ENCODE assay signal across 8 mouse cellular contexts in genomic region chr11:104571373-104571772, GRCm38 (mm10). TPM values are rescaled to one million over a fixed set of nuclear protein-coding genes. Genes with fewer than 3 reads are reported as not detected.
DNase-seq lines count a peak whose midpoint lies in the region; ATAC-seq and TF ChIP-seq lines count a peak whose summit lies in the region.
"Not testable (repeated sequence)": the region's sequence is repeated elsewhere in the genome, so short reads cannot be mapped to it uniquely, and the experiment has no call there.

No protein-coding gene starts in this region.

- H3K4me1 ChIP-seq in ES-Bruce4 (ENCODE audit: control insufficient read depth, insufficient read depth, low read length); forebrain, embryonic 13.5 days; heart, embryonic 16.5 days (ENCODE audit: control insufficient read depth, insufficient read depth, low read length); liver, adult 2 months (ENCODE audit: control insufficient read depth, insufficient read depth, low read length); midbrain, embryonic 10.5 days: not testable (repeated sequence)
- 0 out of 2 replicates have a peak, but pooled peaks cover 14% of the 10 kb centered on the region for H3K4me1 ChIP-seq in kidney, embryonic 15.5 days

- TF ChIP-seq EP300 in ES-Bruce4 (IDR thresholded peaks at IDR 0.05; ENCODE audit: insufficient read depth, low read depth, low read length): not testable (repeated sequence)

- peak; percentile 78 to 81 for DNase-seq in cerebellum, postnatal 10 days
- peak; percentile 35 for DNase-seq in liver, adult 2 months (ENCODE audit: extremely low read depth, low read depth, low spot score)
- peak; percentile 53 for DNase-seq in midbrain, embryonic 10.5 days (ENCODE audit: low spot score)
- peak; percentile 61 to 67 for DNase-seq in right cerebral cortex, postnatal 10 days (ENCODE audit: low spot score in 2 of 2)

- H3K27ac ChIP-seq in ES-Bruce4 (ENCODE audit: insufficient read depth, low read length); forebrain, embryonic 13.5 days; heart, embryonic 16.5 days (ENCODE audit: low read length); kidney, embryonic 15.5 days; liver, adult 2 months (replicated peaks; ENCODE audit: insufficient read depth, low read depth, low read length); midbrain, embryonic 10.5 days (replicated peaks): not testable (repeated sequence)

- peak; percentile 45; the same call in 1 of the 2 replicates for ATAC-seq in forebrain, embryonic 13.5 days
- ATAC-seq in heart, embryonic 16.5 days (replicated peaks; ENCODE audit: extremely low read depth, insufficient read depth, low FRiP score): not testable (repeated sequence)
- ATAC-seq in kidney, embryonic 15.5 days (replicated peaks; ENCODE audit: low FRiP score): 0 out of 2 replicates have a peak, but pooled peaks have one; percentile 54

- not testable (repeated sequence) for H3K27me3 ChIP-seq in ES-Bruce4 (ENCODE audit: control insufficient read depth, insufficient read depth, low read length, poor library complexity, severe bottlenecking); heart, embryonic 16.5 days (ENCODE audit: control insufficient read depth, insufficient read depth, low read length); kidney, embryonic 15.5 days; liver, adult 2 months (ENCODE audit: control insufficient read depth, insufficient read depth, low read length)
- H3K27me3 ChIP-seq in forebrain, embryonic 13.5 days: peaks cover 11% of the 10 kb centered on the region; the same call in 1 of the 2 replicates
- H3K27me3 ChIP-seq in midbrain, embryonic 10.5 days (ENCODE audit: low read depth, poor library complexity, severe bottlenecking): peaks cover 20% of the 10 kb centered on the region

- H3K4me3 ChIP-seq in ES-Bruce4 (ENCODE audit: low read depth, low read length): peak overlapping the region; percentile 64
- peak overlapping the region; percentile 32 for H3K4me3 ChIP-seq in forebrain, embryonic 13.5 days
- H3K4me3 ChIP-seq in heart, embryonic 16.5 days (ENCODE audit: low read length): peak overlapping the region; percentile 44
- H3K4me3 ChIP-seq in kidney, embryonic 15.5 days (replicated peaks): peak overlapping the region; percentile 43
- peak overlapping the region; percentile 48; the same call in 1 of the 2 replicates for H3K4me3 ChIP-seq in liver, adult 2 months (ENCODE audit: insufficient read depth, low read depth, low read length)
- H3K4me3 ChIP-seq in midbrain, embryonic 10.5 days: peak overlapping the region; percentile 51

- under 1% methylated on average over 28 of the region's 28 CpGs for WGBS in forebrain, embryonic 13.5 days
- WGBS in heart, embryonic 16.5 days: 4% methylated on average over 28 of the region's 28 CpGs
- WGBS in kidney, embryonic 15.5 days: 1% methylated on average over 28 of the region's 28 CpGs
- WGBS in liver, adult 2 months: 2% methylated on average over 28 of the region's 28 CpGs
- 2% methylated on average over 28 of the region's 28 CpGs for WGBS in midbrain, embryonic 10.5 days

- not testable (repeated sequence) for H3K79me2 ChIP-seq in liver, adult 2 months (ENCODE audit: control insufficient read depth, insufficient read depth, low read length)

- not testable (repeated sequence) for TF ChIP-seq POLR2A in ES-Bruce4 (IDR thresholded peaks at IDR 0.05; ENCODE audit: insufficient read depth, low read length); liver, adult 2 months (IDR thresholded peaks at IDR 0.05; ENCODE audit: extremely low read depth, insufficient read depth, low read length)

- peak overlapping the region; percentile 65; the same call in 1 of the 2 replicates for H3K9ac ChIP-seq in ES-Bruce4 (ENCODE audit: low read depth, poor library complexity, severe bottlenecking)
- not testable (repeated sequence) for H3K9ac ChIP-seq in forebrain, embryonic 13.5 days
- peak overlapping the region; percentile 59 for H3K9ac ChIP-seq in heart, embryonic 16.5 days (ENCODE audit: low read length)
- peak overlapping the region; percentile 29; the same call in 1 of the 2 replicates for H3K9ac ChIP-seq in kidney, embryonic 15.5 days
- peak overlapping the region; percentile 18 for H3K9ac ChIP-seq in liver, adult 2 months (ENCODE audit: low read depth, low read length)

- H3K36me3 ChIP-seq in ES-Bruce4 (ENCODE audit: control insufficient read depth, insufficient read depth, low read length, poor library complexity, severe bottlenecking); forebrain, embryonic 13.5 days (ENCODE audit: poor library complexity, severe bottlenecking); heart, embryonic 16.5 days (ENCODE audit: control insufficient read depth, insufficient read depth); kidney, embryonic 15.5 days; liver, adult 2 months (ENCODE audit: control insufficient read depth, insufficient read depth, low read length); midbrain, embryonic 10.5 days: not testable (repeated sequence)

- TF ChIP-seq CTCF in ES-Bruce4 (IDR thresholded peaks at IDR 0.05; ENCODE audit: low read depth, low read length); liver, adult 2 months (IDR thresholded peaks at IDR 0.05; ENCODE audit: low read depth, low read length): not testable (repeated sequence)

- peak overlapping the region; percentile 62 for H3K4me2 ChIP-seq in forebrain, embryonic 13.5 days
- H3K4me2 ChIP-seq in heart, embryonic 16.5 days (ENCODE audit: low read depth, low read length): peak overlapping the region; percentile 73
- peak overlapping the region; percentile 83 for H3K4me2 ChIP-seq in kidney, embryonic 15.5 days

- H3K9me3 ChIP-seq in ES-Bruce4 (replicated peaks; ENCODE audit: control insufficient read depth, insufficient read depth, low read length, poor library complexity, severe bottlenecking); forebrain, embryonic 13.5 days (replicated peaks); heart, embryonic 16.5 days (replicated peaks; ENCODE audit: control insufficient read depth, low read length); kidney, embryonic 15.5 days (replicated peaks); midbrain, embryonic 10.5 days (replicated peaks): not testable (repeated sequence)

RNA-seq across cellular contexts. Expression of gene Myl4, which starts 20.9 kb away (rescaled TPM):
- polyA plus RNA-seq in ES-Bruce4 (2011; ENCODE audit: insufficient read depth, insufficient read length, low read depth, missing spikeins): 3.8 and 4.3 TPM in 2 replicates
- 1.2 and 2.8 TPM in 2 replicates for polyA plus RNA-seq in forebrain, embryonic 13.5 days (2015; fragmentation: Nextera tagmentation; extraction: Ambion mirVana)
- 1,596 and 1,841 TPM in 2 replicates for polyA plus RNA-seq in heart, embryonic 16.5 days (2015; fragmentation: Nextera tagmentation; extraction: Ambion mirVana)
- polyA plus RNA-seq in kidney, embryonic 15.5 days (2015; fragmentation: Nextera tagmentation; extraction: Ambion mirVana): 16.9 and 29.9 TPM in 2 replicates
- 0.65 and 0.67 TPM in 2 replicates for total RNA-seq in liver, adult 2 months (2014; rRNA removed)
- polyA plus RNA-seq in liver, adult 2 months (2012; rRNA removed): 0.45 and 0.72 TPM in 2 replicates
- 0.94 and 1.2 TPM in 2 replicates for polyA plus RNA-seq in midbrain, embryonic 10.5 days (2016; fragmentation: Nextera tagmentation; extraction: Ambion mirVana)

RNA-seq across cellular contexts. Expression of gene Cdc27, which starts 21.0 kb away (rescaled TPM):
- polyA plus RNA-seq in ES-Bruce4 (2011; ENCODE audit: insufficient read depth, insufficient read length, low read depth, missing spikeins): 92.9 and 95.2 TPM in 2 replicates
- 43.7 and 51.4 TPM in 2 replicates for polyA plus RNA-seq in forebrain, embryonic 13.5 days (2015; fragmentation: Nextera tagmentation; extraction: Ambion mirVana)
- 30.3 and 33.9 TPM in 2 replicates for polyA plus RNA-seq in heart, embryonic 16.5 days (2015; fragmentation: Nextera tagmentation; extraction: Ambion mirVana)
- 38.2 and 43.3 TPM in 2 replicates for polyA plus RNA-seq in kidney, embryonic 15.5 days (2015; fragmentation: Nextera tagmentation; extraction: Ambion mirVana)
- total RNA-seq in liver, adult 2 months (2014; rRNA removed): 12.9 and 13.3 TPM in 2 replicates
- polyA plus RNA-seq in liver, adult 2 months (2012; rRNA removed): 2.6 and 2.9 TPM in 2 replicates
- polyA plus RNA-seq in midbrain, embryonic 10.5 days (2016; fragmentation: Nextera tagmentation; extraction: Ambion mirVana): 47.3 and 53.5 TPM in 2 replicates

RNA-seq across cellular contexts. Expression of gene Itgb3, which starts 36.4 kb away (rescaled TPM):
- 5.1 and 5.8 TPM in 2 replicates for polyA plus RNA-seq in ES-Bruce4 (2011; ENCODE audit: insufficient read depth, insufficient read length, low read depth, missing spikeins)
- polyA plus RNA-seq in forebrain, embryonic 13.5 days (2015; fragmentation: Nextera tagmentation; extraction: Ambion mirVana): 0.43 and 0.89 TPM in 2 replicates
- polyA plus RNA-seq in heart, embryonic 16.5 days (2015; fragmentation: Nextera tagmentation; extraction: Ambion mirVana): 3.5 and 4.0 TPM in 2 replicates
- polyA plus RNA-seq in kidney, embryonic 15.5 days (2015; fragmentation: Nextera tagmentation; extraction: Ambion mirVana): 3.4 and 3.6 TPM in 2 replicates
- total RNA-seq in liver, adult 2 months (2014; rRNA removed): 2.1 and 3.7 TPM in 2 replicates
- 1.5 TPM in 2 replicates for polyA plus RNA-seq in liver, adult 2 months (2012; rRNA removed)
- polyA plus RNA-seq in midbrain, embryonic 10.5 days (2016; fragmentation: Nextera tagmentation; extraction: Ambion mirVana): 3.7 and 4.7 TPM in 2 replicates

Comparison
In these comparisons a context has a peak if more than half of its experiments do, and no peak if none do; other contexts are left out.
1. RNA of gene Myl4, which starts 20.9 kb away (polyA plus RNA-seq): 1,596 to 1,841 TPM in heart, embryonic 16.5 days; 16.9 to 29.9 TPM in kidney, embryonic 15.5 days, 3.8 to 4.3 TPM in ES-Bruce4, 1.2 to 2.8 TPM in forebrain, embryonic 13.5 days, 0.94 to 1.2 TPM in midbrain, embryonic 10.5 days and 0.45 to 0.72 TPM in liver, adult 2 months; every median in the first group is over 10 times any median in the second.
2. Peak in every context shown above with its lines, with median percentiles within 50 percentile points of each other: H3K4me3 ChIP-seq, DNase-seq and H3K4me2 ChIP-seq.